Mouse (Mus musculus) intestine, postnatal 0 days (tissue): ENCODE measurements around the gene Eps15l1. TPM values are rescaled to one million over a fixed set of nuclear protein-coding genes. Genes with fewer than 3 reads are reported as not detected.
A peak's percentile ranks its signal among the peaks of the same experiment; 100 is the strongest.

Source experiments
- ATAC-seq: fragments of 200-750 bp; cut with Nextera tagmentation; 2 replicates; pipeline ENCODE4 v1.8.0; 2017; ENCODE audit warnings: mild to moderate bottlenecking, moderate TSS enrichment, moderate library complexity
- H3K27ac ChIP-seq: fragments of 300-500 bp; sonication (generic); 2 replicates; pipeline ENCODE4 v1.5.1; 2014; ENCODE audit warnings: mild to moderate bottlenecking, low read depth, low read length, moderate library complexity
- H3K27me3 ChIP-seq: fragments of 300-500 bp; sonication (generic); replicated peaks from 2 replicates; pipeline ENCODE4 v1.6.1; 2014; ENCODE audit warnings: low read length, mixed read lengths; ENCODE audit not compliant: control insufficient read depth, insufficient read depth
- H3K36me3 ChIP-seq: fragments of 300-500 bp; sonication (generic); 2 replicates; pipeline ENCODE4 v1.6.1; 2014; ENCODE audit warnings: mild to moderate bottlenecking, moderate library complexity; ENCODE audit not compliant: control insufficient read depth, insufficient read depth
- H3K4me1 ChIP-seq: fragments of 300-500 bp; sonication (generic); replicated peaks from 2 replicates; pipeline ENCODE4 v1.6.1; 2014; ENCODE audit warnings: antibody characterized with exemption, low read length, mixed read lengths; ENCODE audit not compliant: control insufficient read depth, insufficient read depth
- H3K4me2 ChIP-seq: fragments of 300-500 bp; sonication (generic); replicated peaks from 2 replicates; pipeline ENCODE4 v1.6.1; 2014; ENCODE audit warnings: low read depth, mild to moderate bottlenecking, moderate library complexity
- H3K4me3 ChIP-seq: fragments of 300-500 bp; sonication (generic); 2 replicates; pipeline ENCODE4 v1.5.1; 2014; ENCODE audit warnings: low read depth, low read length
- H3K9ac ChIP-seq: fragments of 300-500 bp; sonication (generic); 2 replicates; pipeline ENCODE4 v1.6.1; 2014; ENCODE audit warnings: mild to moderate bottlenecking, low read depth, low read length
- H3K9me3 ChIP-seq: fragments of 300-500 bp; sonication (generic); 2 replicates; pipeline ENCODE4 v1.6.1; 2016; ENCODE audit warnings: mixed run types; ENCODE audit not compliant: control insufficient read depth
- CTCF ChIP-seq: sonication (generic); IDR thresholded peaks from 2 replicates; pipeline ENCODE4 v1.5.1; 2016; ENCODE audit warnings: low read depth, mild to moderate bottlenecking, control low read depth, antibody characterized with exemption, moderate library complexity
- WGBS: fragments of 180-500 bp; shearing (Covaris S2); extraction: QIAGEN DNeasy Blood & Tissue Kit; methylation state at CpG from one replicate; pipeline ENCODE4 v1.1.7; 2014; 5-methylcytosine and 5-hydroxymethylcytosine counted together
- polyA plus RNA-seq: library from polyadenylated mRNA; unstranded; fragments of >200 nt; fragmentation: Nextera tagmentation; extraction: Ambion mirVana; gene quantifications from 2 replicates; pipeline ENCODE4 v1.2.1, GENCODE M21; 2015

The Eps15l1 gene
- polyA plus RNA-seq, 1 experiment from 2014 or later: 16.3 TPM

- Histone ChIP-seq H3K27me3 (no peaks in the 10 kb centered on the region), H3K4me3 (no peak overlapping the region), H3K4me1 (no peaks in the 10 kb centered on the region), H3K27ac (no peak overlapping the region), H3K4me2 (no peak overlapping the region), H3K9ac (no peak overlapping the region), H3K9me3 (no peaks in the 10 kb centered on the region), H3K36me3 (peaks cover 9% of the 10 kb centered on the region)
- ATAC-seq: no peak
- no peak for TF ChIP-seq CTCF
- 79% methylated on average over 6 of the region's 6 CpGs for WGBS
These were observed 90.3 kb downstream of the Eps15l1 start for GRCm38 (mm10) chr8:72330806-72331516.

DNA sequence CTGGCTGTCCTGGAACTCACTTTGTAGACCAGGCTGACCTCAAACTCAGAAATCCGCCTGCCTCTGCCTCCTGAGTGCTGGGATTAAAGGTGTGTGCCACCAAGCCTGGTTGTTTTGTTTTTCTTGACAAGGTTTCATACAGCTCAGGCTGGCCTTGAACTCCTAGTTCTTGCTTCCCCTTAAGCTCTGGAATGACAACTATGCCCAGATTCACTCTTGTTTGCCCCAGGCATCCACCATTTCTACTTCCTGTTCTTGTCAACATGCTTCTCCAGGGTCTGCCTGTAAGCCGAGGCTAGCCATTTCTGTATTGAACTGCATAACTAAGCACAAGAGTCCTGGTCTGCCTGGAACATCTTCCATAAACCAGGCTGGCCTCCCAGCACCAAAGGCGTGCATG, 92.1 kb downstream of the Eps15l1 start:
- no peak overlapping the region for H3K27ac ChIP-seq
- H3K9ac ChIP-seq: no peak overlapping the region
- no peaks in the 10 kb centered on the region for H3K27me3 ChIP-seq
- no peak for TF ChIP-seq CTCF
- ATAC-seq: no peak
- H3K4me3 ChIP-seq: no peak overlapping the region
- H3K36me3 ChIP-seq: no peaks in the 10 kb centered on the region; the same call in 1 of the 2 replicates
- no peak overlapping the region for H3K4me2 ChIP-seq
- H3K4me1 ChIP-seq: no peaks in the 10 kb centered on the region
- H3K9me3 ChIP-seq: no peaks in the 10 kb centered on the region
- WGBS: 91% methylated on average over 3 of the region's 3 CpGs

- no peak for ATAC-seq
- Histone ChIP-seq H3K4me2 (no peak overlapping the region), H3K36me3 (no peaks in the 10 kb centered on the region; the same call in 1 of the 2 replicates), H3K27me3 (peaks cover 16% of the 10 kb centered on the region), H3K9ac (no peak overlapping the region), H3K4me3 (no peak overlapping the region), H3K27ac (no peak overlapping the region), H3K9me3 (no peaks in the 10 kb centered on the region), H3K4me1 (no peaks in the 10 kb centered on the region; the same call in 1 of the 2 replicates)
- TF ChIP-seq CTCF: no peak
- 88% methylated on average over 2 of the region's 2 CpGs for WGBS
These were observed 96.6 kb downstream of the Eps15l1 start for GRCm38 (mm10) chr8:72324708-72325107.

DNA sequence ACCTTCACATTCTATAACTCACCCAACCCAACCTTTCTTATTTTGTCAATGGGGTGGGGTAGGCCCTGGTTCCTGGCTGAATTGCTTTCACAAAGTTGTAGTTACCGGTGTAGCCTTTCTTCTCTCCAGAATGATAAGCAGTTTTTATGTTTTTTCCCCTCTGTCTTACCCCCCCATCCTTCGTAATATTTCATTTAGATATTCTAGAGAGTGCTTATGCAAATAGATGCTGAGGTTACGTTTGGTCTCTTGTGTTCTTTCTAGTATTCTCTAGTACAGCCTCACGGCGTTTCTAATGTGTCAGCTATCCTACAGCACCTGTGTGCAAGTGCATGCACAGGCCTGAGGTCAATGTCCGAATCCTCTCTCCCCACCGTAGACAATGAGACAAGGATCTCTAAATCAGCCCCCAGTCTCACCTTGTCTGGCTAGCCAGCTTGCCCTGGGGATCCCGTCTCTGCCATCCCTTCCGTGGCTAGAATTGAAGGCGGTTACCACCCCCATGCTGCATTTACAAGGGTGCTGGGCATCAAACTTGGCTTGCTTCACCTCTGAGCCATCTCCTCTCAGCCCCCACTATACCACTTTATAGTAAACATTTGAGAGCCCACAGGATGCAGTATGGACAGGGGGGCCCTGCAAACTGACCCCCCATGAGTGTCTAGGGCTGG, 97.1 kb downstream of the Eps15l1 start:
- WGBS: 80% methylated on average over 10 of the region's 10 CpGs

DNA sequence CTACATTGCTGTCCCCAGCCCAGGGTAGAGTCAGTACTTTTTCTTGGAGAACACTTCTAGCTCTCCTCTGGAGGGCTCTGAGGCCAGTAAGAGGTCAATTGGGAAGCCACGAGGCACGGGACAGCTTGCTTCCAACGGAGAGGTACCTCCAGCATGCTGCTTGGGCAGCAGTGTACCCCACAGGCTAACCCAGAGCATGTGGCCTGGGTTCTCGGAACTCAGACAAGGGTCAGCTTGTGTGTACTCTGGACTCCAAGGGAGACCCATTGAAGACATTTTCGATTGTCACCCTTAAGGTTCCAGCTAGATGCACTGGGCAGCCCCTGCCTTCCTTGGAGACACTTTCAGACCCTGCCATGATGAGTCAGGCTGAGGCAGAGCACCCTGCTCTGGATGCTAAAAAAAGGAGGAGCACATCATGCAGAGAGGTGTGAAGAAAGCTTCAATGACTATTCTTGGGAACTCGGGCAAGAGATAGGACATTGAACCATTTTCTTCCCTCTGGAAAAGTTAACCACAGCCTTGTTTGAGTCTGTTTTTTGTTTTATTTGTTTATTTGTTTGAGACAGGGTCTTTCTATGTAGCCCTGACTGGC, 98.0 kb downstream of the Eps15l1 start:
- peak overlapping the region; percentile 98; the same call in 1 of the 2 replicates for H3K4me2 ChIP-seq
- H3K9me3 ChIP-seq: no peaks in the 10 kb centered on the region
- no peak overlapping the region for H3K27ac ChIP-seq
- H3K4me1 ChIP-seq: no peaks in the 10 kb centered on the region; the same call in 1 of the 2 replicates
- WGBS: 60% methylated on average over 6 of the region's 6 CpGs
- no peak overlapping the region for H3K4me3 ChIP-seq
- peaks cover 22% of the 10 kb centered on the region for H3K27me3 ChIP-seq
- no peak overlapping the region for H3K9ac ChIP-seq
- no peak for ATAC-seq
- no peaks in the 10 kb centered on the region; the same call in 1 of the 2 replicates for H3K36me3 ChIP-seq
- TF ChIP-seq CTCF: no peak

More for the DNA sequence above, 97.1 kb downstream of the Eps15l1 start:
- no peak for TF ChIP-seq CTCF
- H3K4me2 ChIP-seq: no peak overlapping the region
- no peaks in the 10 kb centered on the region for H3K9me3 ChIP-seq
- H3K27me3 ChIP-seq: peaks cover 22% of the 10 kb centered on the region
- ATAC-seq: no peak
- H3K9ac ChIP-seq: no peak overlapping the region
- H3K4me3 ChIP-seq: no peak overlapping the region
- no peak overlapping the region for H3K27ac ChIP-seq
- no peaks in the 10 kb centered on the region; the same call in 1 of the 2 replicates for H3K4me1 ChIP-seq
- H3K36me3 ChIP-seq: no peaks in the 10 kb centered on the region; the same call in 1 of the 2 replicates

- TF ChIP-seq CTCF: no peak
- H3K9me3 ChIP-seq: no peaks in the 10 kb centered on the region
- 57% methylated on average over 7 of the region's 7 CpGs for WGBS
- H3K4me2 ChIP-seq: peak overlapping the region; percentile 98
- H3K27ac ChIP-seq: no peak overlapping the region
- H3K4me1 ChIP-seq: no peaks in the 10 kb centered on the region; the same call in 1 of the 2 replicates
- H3K4me3 ChIP-seq: 0 out of 2 replicates have a peak overlapping the region, but pooled peaks have one; percentile 69
- no peaks in the 10 kb centered on the region; the same call in 1 of the 2 replicates for H3K36me3 ChIP-seq
- peaks cover 22% of the 10 kb centered on the region for H3K27me3 ChIP-seq
- ATAC-seq: no peak
- 0 out of 2 replicates have a peak overlapping the region, but pooled peaks have one; percentile 1 for H3K9ac ChIP-seq
These were observed 98.8 kb downstream of the Eps15l1 start for GRCm38 (mm10) chr8:72322471-72322889.
